Mouse (Mus musculus) 3T3-L1 (cell line): Measurements from ENCODE around the gene Tmsb4x.

Source experiments
- DNase-seq: peaks from one replicate; pipeline ENCODE4 v3.0.0-alpha.2; 2015; ENCODE audit warnings: low read depth, low spot score

Gene Tmsb4x

DNA sequence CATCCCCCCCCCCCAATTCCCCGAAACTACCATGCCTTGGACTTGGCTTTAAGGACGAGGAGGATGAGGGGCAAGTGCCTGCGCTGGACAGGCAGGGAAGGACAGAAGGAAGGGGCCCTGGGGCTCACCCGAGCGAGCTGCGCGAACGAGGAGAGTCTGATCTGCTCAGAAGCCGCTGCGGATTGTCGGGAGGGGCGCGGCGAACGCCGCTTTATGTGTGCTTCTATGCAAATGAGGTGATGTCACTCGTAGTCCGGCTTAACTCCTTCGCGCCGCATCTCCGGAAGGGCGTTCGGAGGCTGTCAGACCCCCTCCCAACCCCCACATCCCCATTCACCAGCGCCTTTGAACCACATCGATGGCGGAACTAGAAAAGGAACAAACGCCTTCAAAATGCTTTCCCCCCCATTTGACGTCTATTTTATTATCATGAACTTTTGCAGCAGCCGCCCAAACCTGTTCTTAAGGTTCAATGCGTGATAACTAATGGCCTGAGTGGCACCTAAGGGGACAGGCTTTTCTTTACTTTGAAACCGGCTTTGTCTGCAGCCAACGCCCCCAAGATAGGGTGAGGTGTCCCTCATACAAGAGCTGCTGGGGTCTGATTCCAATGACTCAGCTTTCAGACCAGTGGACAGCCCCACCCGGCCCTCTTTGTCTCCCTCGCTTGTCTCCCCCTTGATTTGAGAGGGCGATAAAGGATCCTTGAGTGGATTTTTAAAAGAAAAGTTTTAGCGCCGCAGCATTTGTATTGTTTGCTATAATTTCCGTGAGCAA lies at the start of gene Tmsb4x:
TSS of gene Tmsb4x (minus strand) at position 338 of the 777 bp plus-strand sequence.
- peak; percentile 82 for DNase-seq

- no peak for DNase-seq
Observed at GRCm38 (mm10) chrX:167241736-167242135, 32.6 kb upstream of the Tmsb4x start.

DNA sequence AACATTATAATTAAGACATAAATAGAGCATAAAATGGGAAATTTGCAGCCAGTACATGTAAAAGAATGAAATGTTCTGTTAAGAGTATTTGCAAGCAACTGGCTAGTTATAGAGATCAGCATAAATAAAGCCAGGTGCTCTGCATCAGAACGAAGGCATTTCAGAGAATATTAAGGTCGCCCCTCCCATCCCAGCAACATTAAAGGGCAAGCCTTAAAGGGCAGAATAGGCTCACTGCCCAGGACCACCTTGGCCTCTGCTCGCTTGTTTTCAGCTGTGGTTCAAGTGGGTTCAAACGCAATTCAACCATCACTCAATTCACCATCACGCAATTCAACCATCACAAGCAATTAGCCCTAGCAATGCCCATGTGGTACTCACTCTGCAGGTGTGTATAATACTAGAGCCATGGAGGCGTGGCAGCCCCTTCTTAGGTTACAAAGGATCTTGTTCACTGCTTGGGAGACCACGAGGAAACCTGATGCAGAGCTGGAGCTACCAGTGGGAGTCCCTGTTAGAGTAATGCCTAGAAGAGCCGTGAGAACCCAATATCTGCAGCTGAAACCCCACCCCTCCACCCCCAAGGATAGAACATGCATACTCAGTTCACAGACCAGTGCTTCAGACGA lies 30.3 kb upstream of the Tmsb4x start:
- DNase-seq, result no peak

DNA sequence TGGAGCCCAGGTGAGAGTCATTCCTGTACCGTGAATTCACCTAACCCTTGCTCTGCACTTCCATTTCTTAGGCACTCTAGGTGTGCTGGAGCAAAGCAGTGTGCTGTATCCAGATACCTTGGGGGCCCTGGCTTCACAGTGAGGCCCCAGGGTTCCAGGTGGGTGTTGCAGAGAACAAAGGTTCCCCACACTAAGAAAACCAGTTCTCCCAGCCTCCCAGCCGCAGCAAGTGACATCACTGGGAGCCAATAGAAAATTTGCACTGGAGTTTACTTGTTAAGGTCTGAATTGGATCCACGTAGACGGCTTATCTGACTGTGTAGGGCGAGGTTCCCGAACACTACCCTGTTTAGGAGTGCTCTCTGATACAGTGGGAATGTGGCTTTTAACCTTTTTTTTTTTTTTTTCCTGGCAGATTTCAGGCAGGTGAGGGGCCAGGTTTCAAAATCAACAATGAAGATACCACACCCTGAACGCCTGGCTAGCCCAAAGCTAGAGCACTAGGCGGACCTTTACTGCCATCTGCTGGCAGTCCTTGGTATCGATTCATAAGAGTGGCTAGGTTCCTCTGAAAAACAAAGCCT lies 24.1 kb upstream of the Tmsb4x start:
- DNase-seq, result peak; percentile 81

DNA sequence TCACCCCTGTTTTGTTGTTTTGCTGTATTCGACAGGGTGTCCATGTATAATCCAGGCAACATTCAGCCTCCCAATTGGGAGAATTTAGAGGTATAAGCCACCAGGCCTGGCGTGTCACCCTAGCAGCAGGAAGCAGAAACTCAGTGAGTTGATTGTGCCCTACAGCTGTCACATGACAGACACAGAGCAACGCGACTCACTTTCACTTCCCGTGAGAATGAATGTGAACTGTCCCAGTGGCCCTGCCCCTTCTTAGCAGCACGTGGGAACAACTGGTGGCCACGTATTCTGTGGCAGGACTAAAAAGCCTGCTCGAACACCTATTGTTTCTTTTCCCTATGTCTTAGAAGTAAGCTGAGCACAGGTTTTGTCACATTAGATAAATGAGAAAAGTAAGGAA lies 22.0 kb upstream of the Tmsb4x start:
- peak; percentile 3 for DNase-seq

DNA sequence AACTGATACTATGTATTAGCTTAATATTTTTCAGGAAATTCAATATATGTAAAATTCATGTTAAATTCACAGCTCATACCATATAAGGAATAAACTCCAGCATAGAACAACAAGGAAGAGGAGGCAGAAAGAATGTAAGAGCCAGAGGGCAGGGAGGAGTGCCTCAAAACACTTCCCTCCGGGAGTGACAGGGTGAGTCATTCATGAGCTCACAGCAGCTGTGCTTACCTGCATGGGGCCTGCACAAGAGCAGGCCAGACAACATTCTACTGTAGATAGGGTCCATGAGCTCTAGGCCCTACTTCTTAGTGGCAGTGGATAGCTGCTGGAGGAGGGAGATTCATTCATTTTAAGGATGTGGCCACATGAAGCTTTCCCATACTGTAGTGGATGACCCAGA lies 20.7 kb upstream of the Tmsb4x start:
- peak; percentile 64 for DNase-seq

GRCm38 (mm10) chrX:167229206-167229605 lies 20.1 kb upstream of the Tmsb4x start:
- DNase-seq, result peak; percentile 59

- DNase-seq, result no peak
Observed at GRCm38 (mm10) chrX:167227756-167228155, 18.6 kb upstream of the Tmsb4x start.

GRCm38 (mm10) chrX:167227138-167227537 lies 18.0 kb upstream of the Tmsb4x start:
- DNase-seq, result no peak

GRCm38 (mm10) chrX:167226570-167226969 lies 17.5 kb upstream of the Tmsb4x start:
- no peak for DNase-seq

- DNase-seq, result peak; percentile 2
Observed at GRCm38 (mm10) chrX:167212707-167213106, 3.6 kb upstream of the Tmsb4x start.

DNA sequence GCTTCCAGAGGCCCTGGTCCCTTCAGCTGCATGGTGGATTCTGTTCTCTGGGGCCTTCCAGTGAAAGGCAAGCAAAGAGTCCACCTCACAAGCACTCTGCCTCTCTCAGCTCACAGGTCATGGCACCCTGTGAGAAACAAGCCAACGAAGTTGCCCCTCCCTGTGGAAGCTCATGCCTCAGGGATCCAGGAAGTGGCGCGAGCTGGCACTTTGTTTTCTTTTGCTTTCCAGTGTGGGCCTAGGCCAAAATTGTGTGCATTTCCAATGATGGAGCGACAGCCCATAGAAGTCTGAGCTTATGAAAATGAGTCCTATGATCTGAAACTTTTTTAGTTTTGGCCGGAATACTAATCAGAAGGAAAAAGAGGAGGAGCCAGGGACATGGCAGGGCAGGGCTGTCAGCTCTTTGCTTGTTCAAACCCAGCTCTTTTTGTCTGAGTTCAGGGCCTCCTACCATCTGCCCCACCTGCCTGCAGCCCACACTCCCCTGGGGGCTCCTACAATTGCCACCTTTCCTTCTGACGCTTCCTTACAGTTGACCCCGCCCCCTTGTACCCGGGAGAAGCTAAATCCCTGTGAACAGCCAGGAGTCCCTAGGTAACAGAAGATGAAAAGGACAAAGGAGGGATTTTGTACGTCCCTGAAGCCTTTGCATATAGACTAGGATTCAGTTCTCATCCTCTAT lies 2.9 kb upstream of the Tmsb4x start:
- no peak for DNase-seq

- DNase-seq, result no peak
Observed at GRCm38 (mm10) chrX:167210319-167210728, 1.2 kb upstream of the Tmsb4x start.

DNA sequence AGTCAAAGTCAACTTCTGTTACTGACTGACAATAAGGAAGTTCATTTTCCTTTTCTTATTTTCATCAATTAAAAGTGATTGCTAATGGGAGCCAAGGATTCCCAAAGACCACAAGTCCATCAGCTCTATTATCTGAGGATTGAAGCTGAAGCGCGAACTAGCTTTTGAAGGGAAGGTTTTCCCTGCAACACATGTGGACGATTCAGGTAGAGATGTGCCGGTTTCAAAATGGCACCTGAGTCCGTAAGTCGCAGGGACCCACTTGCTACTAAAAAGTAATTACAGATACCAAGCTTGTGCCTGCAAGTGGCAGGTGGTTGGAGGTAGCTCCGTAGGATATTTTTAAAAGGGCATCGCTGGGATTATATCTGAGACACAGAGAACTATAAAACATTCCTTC lies 713 bp upstream of the Tmsb4x start:
- DNase-seq, result no peak

GRCm38 (mm10) chrX:167208506-167208820 lies 652 bp downstream of the Tmsb4x start:
- DNase-seq, result peak; percentile 43

GRCm38 (mm10) chrX:167207741-167208505 lies 1.2 kb downstream of the Tmsb4x start:
- DNase-seq, result peak; percentile 38

DNA sequence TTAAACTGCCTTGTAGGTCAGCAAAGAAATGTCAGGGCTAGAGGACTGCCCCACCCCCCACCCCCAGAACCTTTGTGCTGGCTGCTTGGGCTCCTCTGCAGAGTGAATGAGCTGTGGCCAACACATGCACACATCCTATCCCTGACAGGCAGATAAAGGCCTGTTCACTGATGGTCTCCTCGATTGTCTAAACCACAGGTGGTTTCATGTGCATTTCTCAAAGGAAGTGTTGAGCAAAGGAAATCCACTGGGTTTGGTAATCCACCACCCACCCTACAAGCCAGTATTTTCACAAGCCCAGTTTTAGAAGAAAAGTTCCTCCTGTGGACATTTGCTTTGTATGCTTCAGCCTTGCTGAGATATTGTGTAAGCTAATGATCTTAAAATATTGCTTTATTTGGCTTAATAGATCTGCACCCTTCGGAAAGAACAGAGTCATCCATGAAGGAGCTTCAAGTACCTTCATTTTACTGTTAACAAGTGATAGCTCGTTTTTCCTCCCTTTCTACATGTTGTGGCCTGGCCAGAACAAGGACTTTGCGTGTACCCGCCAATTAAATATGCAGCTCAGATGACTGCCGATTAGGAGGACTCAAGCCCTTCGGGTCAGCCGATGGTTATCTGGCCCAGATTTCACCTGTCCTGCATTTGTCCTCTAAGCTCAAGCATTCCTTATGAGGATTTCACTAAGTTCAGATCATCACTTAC lies 3.1 kb downstream of the Tmsb4x start:
- peak; percentile 40 for DNase-seq

DNA sequence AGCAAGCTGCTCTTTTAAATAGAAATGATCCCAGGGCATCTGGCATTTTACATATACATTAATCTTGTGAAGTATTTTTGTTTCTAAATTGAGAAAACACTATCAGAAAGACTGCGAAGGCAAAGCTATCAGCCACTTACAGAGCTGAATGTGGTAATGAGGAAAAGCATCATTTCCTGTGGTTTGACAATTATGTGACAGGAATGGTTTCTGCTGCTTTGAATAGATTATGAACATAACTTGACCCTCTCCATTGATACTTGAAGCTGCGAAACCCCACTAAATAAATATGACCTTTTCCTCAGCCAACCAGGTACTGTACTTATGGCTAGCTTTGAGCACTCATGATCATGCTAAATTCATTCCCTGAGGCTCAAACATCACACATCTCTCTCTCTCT lies 7.8 kb downstream of the Tmsb4x start:
- DNase-seq, result no peak

DNA sequence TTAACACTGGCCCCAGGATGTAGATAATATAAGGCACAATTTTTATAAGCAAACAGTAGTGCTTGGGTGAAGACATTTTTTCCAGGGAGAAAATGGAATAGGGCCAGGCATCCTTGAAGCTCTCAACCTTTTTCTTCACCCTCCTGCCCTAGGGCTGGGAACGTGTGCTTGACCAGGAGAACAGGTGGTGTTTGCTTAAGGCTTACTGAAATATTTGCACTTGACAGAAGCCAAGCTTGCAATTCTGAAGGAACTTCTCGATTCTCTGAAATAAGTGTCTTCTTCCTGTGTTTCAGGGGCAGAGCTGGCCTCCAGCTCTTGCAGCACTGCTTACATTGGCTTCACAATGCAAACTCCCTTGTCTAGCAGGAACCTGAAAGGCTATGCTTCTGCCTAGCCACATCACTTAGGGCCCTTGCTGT lies 13.9 kb downstream of the Tmsb4x start:
- no peak for DNase-seq

GRCm38 (mm10) chrX:167186306-167186705 lies 22.8 kb downstream of the Tmsb4x start:
- DNase-seq, result no peak

DNA sequence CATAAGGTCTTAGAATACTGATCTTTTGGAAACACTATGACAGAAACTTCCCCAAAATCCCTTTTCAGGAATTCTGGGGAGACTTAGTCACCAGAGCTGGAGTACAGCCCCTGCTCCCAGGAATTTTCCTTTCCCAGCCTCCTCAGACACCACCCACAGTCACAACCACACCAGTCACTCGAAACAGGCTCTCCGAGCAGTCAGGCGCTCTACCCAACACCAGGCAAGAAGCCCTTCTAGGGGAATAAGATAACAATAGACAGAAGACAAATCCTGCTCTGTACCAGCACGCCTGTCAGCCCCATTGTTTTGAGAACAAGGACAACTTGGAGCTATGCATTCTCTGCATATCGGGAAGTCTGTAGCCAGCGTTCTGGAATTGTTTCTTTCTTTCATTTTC lies 25.6 kb downstream of the Tmsb4x start:
- DNase-seq, result peak; percentile 35
